Mouse (Mus musculus) kidney, adult 2 months (tissue): ENCODE data around the gene Lrmda. TPM values are rescaled to one million over a fixed set of nuclear protein-coding genes. Genes with fewer than 3 reads are reported as not detected.
A peak's percentile ranks its signal among the peaks of the same experiment; 100 is the strongest.

Experiments used
- DNase-seq: peaks from one replicate; pipeline ENCODE4 v3.0.0; 2021
- H3K27ac ChIP-seq: fragments of 200-500 bp; 2 replicates; pipeline ENCODE4 v1.5.1; 2012; ENCODE audit warnings: low read depth, low read length, control low read depth, inconsistent platforms; ENCODE audit not compliant: insufficient read depth
- H3K27me3 ChIP-seq: fragments of 200-500 bp; replicated peaks from 2 replicates; pipeline ENCODE4 v1.6.1; 2012; ENCODE audit warnings: mild to moderate bottlenecking, moderate library complexity, low read length, inconsistent platforms; ENCODE audit not compliant: control insufficient read depth, insufficient read depth
- H3K36me3 ChIP-seq: fragments of 200-500 bp; 2 replicates; pipeline ENCODE4 v1.6.1; 2012; ENCODE audit warnings: mild to moderate bottlenecking, moderate library complexity, low read length, inconsistent platforms; ENCODE audit not compliant: control insufficient read depth, insufficient read depth
- H3K4me1 ChIP-seq: fragments of 200-500 bp; 2 replicates; pipeline ENCODE4 v1.6.1; 2011; ENCODE audit warnings: low read length; ENCODE audit not compliant: control insufficient read depth, insufficient read depth
- H3K4me3 ChIP-seq: fragments of 200-500 bp; 2 replicates; pipeline ENCODE4 v1.5.1; 2011; ENCODE audit warnings: mild to moderate bottlenecking, low read depth, low read length, control low read depth; ENCODE audit not compliant: insufficient read depth
- CTCF ChIP-seq: fragments of 200-500 bp; conservative IDR thresholded peaks from 2 replicates; pipeline ENCODE4 v1.5.1; 2011; ENCODE audit warnings: low read depth, mild to moderate bottlenecking, control low read depth, low read length, moderate library complexity, mixed read lengths; ENCODE audit not compliant: insufficient read depth, insufficient read length
- POLR2A ChIP-seq: fragments of 200-500 bp; IDR thresholded peaks from one replicate; pipeline ENCODE4 v1.6.1; 2011; ENCODE audit warnings: low read depth, low read length, control low read depth
- WGBS: fragments of 180-500 bp; shearing (Covaris S2); methylation state at CpG from one replicate; pipeline ENCODE4 v1.1.7; 2018; 5-methylcytosine and 5-hydroxymethylcytosine counted together
- polyA plus RNA-seq: library from polyadenylated mRNA; depleted of rRNA; stranded (reverse); fragments of >200 nt; gene quantifications from 2 replicates; pipeline ENCODE4 v1.2.3, GENCODE M21; 2012

Lrmda gene
- polyA plus RNA-seq, 1 experiment: 3.3 TPM

DNA sequence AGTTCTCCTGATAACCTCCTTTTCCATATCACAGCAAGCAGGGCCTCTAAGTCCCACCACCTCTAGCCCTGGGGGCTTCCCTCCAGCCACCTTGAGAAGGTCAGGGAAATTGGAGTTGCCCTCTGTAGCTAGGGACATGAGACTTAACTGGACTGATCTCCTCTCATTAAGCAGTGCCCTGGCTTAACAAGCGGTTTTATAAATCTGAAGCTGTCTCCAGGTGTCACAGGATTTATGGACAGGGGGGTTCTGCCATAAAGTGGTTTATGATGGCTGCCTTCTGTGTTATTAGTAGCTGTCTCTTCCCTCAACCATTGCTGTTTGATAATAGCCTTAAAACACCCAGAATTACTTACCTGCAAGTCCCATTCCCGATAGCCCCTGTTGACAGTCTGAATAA, 571.7 kb downstream of the Lrmda start:
- Histone ChIP-seq H3K4me1 (no peaks in the 10 kb centered on the region), H3K27ac (no peak overlapping the region), H3K36me3 (no peaks in the 10 kb centered on the region), H3K4me3 (no peak overlapping the region), H3K27me3 (no peaks in the 10 kb centered on the region)
- TF ChIP-seq CTCF (no peak), POLR2A (no peak)
- WGBS: 86% methylated on average over 2 of the region's 2 CpGs
- no peak for DNase-seq

- no peak for TF ChIP-seq POLR2A
- TF ChIP-seq CTCF: no peak
- WGBS: 72% methylated on average over 2 of the region's 2 CpGs
- H3K36me3 ChIP-seq: no peaks in the 10 kb centered on the region
- H3K27ac ChIP-seq: no peak overlapping the region
- DNase-seq: no peak
- H3K4me1 ChIP-seq: no peaks in the 10 kb centered on the region
- no peaks in the 10 kb centered on the region for H3K27me3 ChIP-seq
- no peak overlapping the region for H3K4me3 ChIP-seq
These were observed 578.0 kb downstream of the Lrmda start for GRCm38 (mm10) chr14:22597508-22597907.

DNA sequence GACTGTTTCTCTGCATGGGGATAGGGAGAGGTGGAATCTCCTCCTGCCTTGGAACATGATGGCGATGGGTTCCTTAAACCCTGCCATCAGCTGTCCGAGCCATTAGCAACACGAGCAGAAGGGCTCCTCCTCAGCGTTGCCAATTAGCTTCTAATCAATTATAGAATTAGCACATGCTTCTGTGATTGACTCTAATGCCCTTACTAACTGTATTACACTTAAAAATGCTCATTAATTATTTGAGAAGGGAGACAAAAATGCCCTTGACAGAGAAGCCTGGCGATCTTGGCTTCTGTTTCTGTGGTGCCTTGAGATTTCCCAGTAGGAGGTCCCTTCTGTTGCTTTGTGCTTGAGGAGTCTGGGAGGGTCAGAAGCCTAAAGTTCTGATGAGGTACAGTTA, 579.1 kb downstream of the Lrmda start:
- no peak overlapping the region for H3K27ac ChIP-seq
- no peaks in the 10 kb centered on the region for H3K27me3 ChIP-seq
- WGBS: 93% methylated on average over 5 of the region's 5 CpGs
- H3K36me3 ChIP-seq: no peaks in the 10 kb centered on the region
- H3K4me1 ChIP-seq: no peaks in the 10 kb centered on the region
- DNase-seq: no peak
- TF ChIP-seq CTCF (no peak), POLR2A (no peak)
- no peak overlapping the region for H3K4me3 ChIP-seq

- no peak for TF ChIP-seq POLR2A
- no peak for TF ChIP-seq CTCF
- H3K27ac ChIP-seq: no peak overlapping the region
- no peaks in the 10 kb centered on the region for H3K27me3 ChIP-seq
- no peaks in the 10 kb centered on the region for H3K4me1 ChIP-seq
- 64% methylated on average over 3 of the region's 3 CpGs for WGBS
- DNase-seq: no peak
- H3K4me3 ChIP-seq: no peak overlapping the region
- no peaks in the 10 kb centered on the region for H3K36me3 ChIP-seq
These were observed 580.7 kb downstream of the Lrmda start for GRCm38 (mm10) chr14:22600166-22600565.

DNA sequence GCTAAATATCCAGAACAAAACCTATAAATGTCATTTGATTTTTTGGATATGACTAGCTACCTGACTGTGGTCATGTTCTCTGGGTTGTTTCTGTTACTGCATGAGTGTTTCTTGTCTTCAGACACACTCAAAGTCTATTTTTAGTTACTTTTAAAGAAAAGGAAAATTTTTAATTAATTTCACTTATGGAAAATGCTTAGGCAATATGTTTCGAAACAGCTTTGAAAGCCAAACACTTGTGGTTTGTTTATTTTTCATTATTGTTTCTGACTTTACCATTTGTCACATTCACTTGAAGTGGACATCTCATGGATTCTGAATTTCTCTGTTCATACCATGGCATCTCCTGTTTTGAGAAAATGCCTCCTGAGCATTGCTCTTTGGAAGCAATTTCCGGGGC, 582.8 kb downstream of the Lrmda start:
- DNase-seq: no peak
- no peak for TF ChIP-seq POLR2A
- TF ChIP-seq CTCF: no peak
- Histone ChIP-seq H3K36me3 (no peaks in the 10 kb centered on the region), H3K27ac (no peak overlapping the region), H3K4me3 (no peak overlapping the region), H3K27me3 (no peaks in the 10 kb centered on the region), H3K4me1 (no peaks in the 10 kb centered on the region)
- WGBS: 96% methylated on average over 2 of the region's 2 CpGs

DNA sequence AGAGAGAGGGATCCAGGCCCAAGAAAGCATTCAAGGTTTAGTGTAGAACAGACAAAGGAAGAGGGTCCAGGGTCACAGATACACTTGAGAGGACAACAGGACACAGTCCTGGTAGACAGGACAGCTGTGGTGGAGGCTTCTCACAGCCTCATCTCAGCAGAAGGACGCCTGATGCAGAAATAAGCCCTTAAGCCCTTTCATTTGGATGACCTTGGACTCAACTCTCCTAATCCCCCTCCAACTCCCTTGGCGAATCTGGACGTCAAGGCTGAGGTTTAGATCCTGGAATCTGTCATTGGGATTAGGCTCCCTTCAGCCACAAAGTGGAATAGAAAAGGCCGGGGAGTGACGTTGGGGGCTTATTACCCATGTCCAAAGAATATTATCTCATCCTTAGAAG, 589.1 kb downstream of the Lrmda start:
- no peak for DNase-seq
- WGBS: 82% methylated on average over 5 of the region's 5 CpGs
- TF ChIP-seq POLR2A (no peak), CTCF (no peak)
- Histone ChIP-seq H3K36me3 (no peaks in the 10 kb centered on the region), H3K4me1 (no peaks in the 10 kb centered on the region; the same call in 1 of the 2 replicates), H3K27me3 (no peaks in the 10 kb centered on the region), H3K4me3 (no peak overlapping the region), H3K27ac (no peak overlapping the region)

GRCm38 (mm10) chr14:22609261-22610245, 590.0 kb downstream of the Lrmda start:
- no peak overlapping the region for H3K27ac ChIP-seq
- DNase-seq: peak; percentile 41
- H3K4me3 ChIP-seq: no peak overlapping the region
- WGBS: 67% methylated on average over 13 of the region's 13 CpGs
- no peaks in the 10 kb centered on the region for H3K27me3 ChIP-seq
- no peaks in the 10 kb centered on the region for H3K36me3 ChIP-seq
- no peaks in the 10 kb centered on the region; the same call in 1 of the 2 replicates for H3K4me1 ChIP-seq
- TF ChIP-seq POLR2A: no peak
- TF ChIP-seq CTCF: no peak
